Mouse (Mus musculus) lung, embryonic 14.5 days (tissue): ENCODE results near the gene AI464131. TPM values are rescaled to one million over a fixed set of nuclear protein-coding genes. Genes with fewer than 3 reads are reported as not detected.
A peak's percentile ranks its signal among the peaks of the same experiment; 100 is the strongest.

Source experiments
- ATAC-seq: fragments of 200-750 bp; cut with Nextera tagmentation; 2 replicates; pipeline ENCODE4 v1.8.0; 2017; ENCODE audit warnings: mild to moderate bottlenecking, moderate TSS enrichment, moderate library complexity; ENCODE audit not compliant: insufficient read depth
- DNase-seq: peaks from one replicate; pipeline ENCODE4 v3.0.0-alpha.2; 2015
- H3K27ac ChIP-seq: fragments of 300-500 bp; sonication (generic); 2 replicates; pipeline ENCODE4 v1.5.1; 2014; ENCODE audit warnings: low read depth, mild to moderate bottlenecking, moderate library complexity
- H3K27me3 ChIP-seq: fragments of 300-500 bp; sonication (generic); 2 replicates; pipeline ENCODE4 v1.6.1; 2014; ENCODE audit warnings: low read length, control low read depth; ENCODE audit not compliant: insufficient read depth
- H3K36me3 ChIP-seq: fragments of 300-500 bp; sonication (generic); 2 replicates; pipeline ENCODE4 v1.6.1; 2014; ENCODE audit warnings: control low read depth; ENCODE audit not compliant: insufficient read depth
- H3K4me1 ChIP-seq: fragments of 300-500 bp; sonication (generic); 2 replicates; pipeline ENCODE4 v1.6.1; 2014; ENCODE audit warnings: antibody characterized with exemption, control low read depth; ENCODE audit not compliant: insufficient read depth
- H3K4me2 ChIP-seq: fragments of 300-500 bp; sonication (generic); 2 replicates; pipeline ENCODE4 v1.6.1; 2014; ENCODE audit warnings: mild to moderate bottlenecking
- H3K4me3 ChIP-seq: fragments of 300-500 bp; sonication (generic); 2 replicates; pipeline ENCODE4 v1.5.1; 2014; ENCODE audit warnings: low read depth, low read length
- H3K9ac ChIP-seq: fragments of 300-500 bp; sonication (generic); 2 replicates; pipeline ENCODE4 v1.6.1; 2014
- H3K9me3 ChIP-seq: fragments of 300-500 bp; sonication (generic); 2 replicates; pipeline ENCODE4 v1.6.1; 2016; ENCODE audit warnings: low read depth, low read length, control low read depth
- CTCF ChIP-seq: IDR thresholded peaks from 2 replicates; pipeline ENCODE4 v1.5.1; 2016; ENCODE audit warnings: antibody characterized with exemption, low read depth
- WGBS: fragments of 180-500 bp; shearing (Covaris S2); extraction: QIAGEN DNeasy Blood & Tissue Kit; methylation state at CpG from one replicate; pipeline ENCODE4 v1.1.7; 2014; 5-methylcytosine and 5-hydroxymethylcytosine counted together
- polyA plus RNA-seq: library from polyadenylated mRNA; unstranded; fragments of >200 nt; fragmentation: Nextera tagmentation; extraction: Ambion mirVana; gene quantifications from 2 replicates; pipeline ENCODE4 v1.2.1, GENCODE M21; 2014

AI464131 gene
- polyA plus RNA-seq, 1 experiment from 2014 or later = 3.6 TPM

DNA sequence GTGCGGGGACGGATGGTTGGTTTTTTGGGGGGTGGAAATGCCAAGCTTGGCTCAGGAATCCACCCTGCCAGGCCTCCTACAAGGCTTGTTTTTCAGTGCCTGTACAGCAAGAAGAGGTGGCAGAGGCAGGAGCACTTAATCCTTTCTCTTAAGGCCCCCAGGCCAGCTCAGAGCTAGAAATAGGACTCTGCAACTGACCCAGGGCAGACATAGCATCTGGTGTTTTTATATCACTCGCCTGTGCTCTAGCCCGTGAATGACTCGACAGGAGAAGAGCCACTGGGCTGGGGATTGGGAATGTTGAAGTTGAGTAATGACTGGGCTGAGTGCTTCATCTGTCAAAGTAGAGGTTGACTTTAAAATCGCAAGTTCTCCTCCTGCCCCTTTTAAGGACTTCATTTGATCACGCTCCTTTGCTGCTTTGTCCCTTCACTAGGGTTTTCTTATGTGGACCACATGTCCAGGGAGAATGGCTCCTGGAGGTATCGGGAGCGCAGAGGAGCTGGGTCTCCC is 25.2 kb downstream of the AI464131 start:
- no peak for TF ChIP-seq CTCF
- H3K4me2 ChIP-seq = no peak overlapping the region
- H3K9ac ChIP-seq = no peak overlapping the region
- H3K36me3 ChIP-seq = peaks cover 8% of the 10 kb centered on the region; the same call in 1 of the 2 replicates
- DNase-seq (no peak), ATAC-seq (no peak)
- no peaks in the 10 kb centered on the region for H3K27me3 ChIP-seq
- H3K27ac ChIP-seq = no peak overlapping the region
- no peak overlapping the region for H3K4me3 ChIP-seq
- no peaks in the 10 kb centered on the region for H3K4me1 ChIP-seq
- H3K9me3 ChIP-seq = no peaks in the 10 kb centered on the region
- WGBS = 83% methylated on average over 9 of the region's 9 CpGs

GRCm38 (mm10) chr4:41471384-41471689 is 31.5 kb downstream of the AI464131 start:
- Histone ChIP-seq H3K4me3 (no peak overlapping the region), H3K36me3 (no peaks in the 10 kb centered on the region), H3K4me1 (no peaks in the 10 kb centered on the region), H3K27me3 (no peaks in the 10 kb centered on the region), H3K9me3 (no peaks in the 10 kb centered on the region), H3K9ac (no peak overlapping the region), H3K4me2 (no peak overlapping the region), H3K27ac (no peak overlapping the region)
- TF ChIP-seq CTCF = no peak
- 85% methylated on average over 1 of the region's 1 CpGs for WGBS
- ATAC-seq (no peak), DNase-seq (no peak)

DNA sequence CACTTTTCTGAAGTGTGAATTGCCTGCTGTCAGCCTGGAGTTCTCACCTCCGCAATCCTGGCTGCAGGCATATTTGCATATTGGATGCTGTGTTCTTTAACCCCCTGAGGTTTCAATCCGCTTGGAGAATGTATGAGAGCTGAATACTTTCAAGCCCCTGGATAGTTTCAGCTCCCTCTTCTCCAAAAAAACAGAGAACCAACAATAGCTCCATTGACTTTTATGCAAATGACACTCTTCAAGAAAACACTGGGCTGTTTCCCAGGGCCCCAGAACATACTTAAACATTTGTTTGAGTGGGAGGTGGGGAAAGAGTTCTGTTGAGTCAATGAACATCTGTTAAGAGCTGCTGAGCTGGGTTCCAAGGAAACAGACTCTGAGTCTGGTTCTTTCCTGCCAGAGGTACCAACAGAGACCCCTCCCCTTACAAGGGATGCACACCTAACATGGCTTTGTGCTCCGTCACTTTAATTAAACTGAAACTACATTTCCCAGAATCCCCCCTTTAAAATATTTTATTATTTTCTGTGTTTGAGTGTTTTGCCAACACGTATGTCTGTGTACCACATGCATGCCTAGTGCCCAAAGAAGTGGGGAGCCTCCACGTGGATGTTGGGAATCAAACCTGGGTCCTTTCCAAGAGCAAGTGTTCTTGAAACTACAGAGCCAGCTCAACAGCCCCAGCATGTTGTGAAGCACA is 32.0 kb downstream of the AI464131 start:
- DNase-seq = no peak

GRCm38 (mm10) chr4:41470051-41470683 is 32.7 kb downstream of the AI464131 start:
- Histone ChIP-seq H3K4me1 (no peaks in the 10 kb centered on the region), H3K9me3 (no peaks in the 10 kb centered on the region), H3K4me3 (no peak overlapping the region), H3K36me3 (no peaks in the 10 kb centered on the region), H3K27ac (no peak overlapping the region), H3K9ac (no peak overlapping the region), H3K4me2 (no peak overlapping the region), H3K27me3 (no peaks in the 10 kb centered on the region)
- TF ChIP-seq CTCF = no peak
- ATAC-seq (no peak), DNase-seq (no peak)
- 50% methylated on average over 7 of the region's 7 CpGs for WGBS

More for the DNA sequence above, 32.0 kb downstream of the AI464131 start:
- Histone ChIP-seq H3K9me3 (no peaks in the 10 kb centered on the region), H3K36me3 (no peaks in the 10 kb centered on the region), H3K4me2 (no peak overlapping the region), H3K4me3 (no peak overlapping the region), H3K27ac (no peak overlapping the region), H3K4me1 (no peaks in the 10 kb centered on the region), H3K9ac (no peak overlapping the region), H3K27me3 (no peaks in the 10 kb centered on the region)
- TF ChIP-seq CTCF = no peak
- ATAC-seq = no peak
- 50% methylated on average over 5 of the region's 5 CpGs for WGBS

DNA sequence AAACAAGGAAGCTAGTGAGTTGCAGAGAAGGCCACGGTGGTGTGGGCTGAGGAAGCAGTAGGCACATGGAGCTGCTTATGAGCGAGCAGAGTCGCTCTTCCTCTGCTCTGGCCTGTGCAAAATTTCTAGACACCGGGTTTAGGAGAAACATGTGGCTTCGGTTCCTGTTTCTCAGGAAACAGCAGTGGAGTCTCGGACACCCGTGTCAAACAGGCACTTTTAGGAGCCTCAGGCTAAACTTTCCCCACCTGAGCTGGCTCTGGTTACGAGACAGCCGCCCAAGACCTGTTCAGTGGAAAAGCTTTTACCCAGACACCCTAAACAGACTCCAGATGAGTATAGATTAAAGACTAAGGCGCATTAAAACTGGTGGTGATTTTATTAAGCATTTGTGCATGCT is 33.7 kb downstream of the AI464131 start:
- no peak for TF ChIP-seq CTCF
- Histone ChIP-seq H3K9ac (no peak overlapping the region), H3K9me3 (no peaks in the 10 kb centered on the region), H3K27me3 (no peaks in the 10 kb centered on the region), H3K27ac (no peak overlapping the region), H3K4me3 (no peak overlapping the region), H3K36me3 (no peaks in the 10 kb centered on the region), H3K4me1 (no peaks in the 10 kb centered on the region), H3K4me2 (no peak overlapping the region)
- ATAC-seq (no peak), DNase-seq (no peak)
- 88% methylated on average over 10 of the region's 10 CpGs for WGBS

DNA sequence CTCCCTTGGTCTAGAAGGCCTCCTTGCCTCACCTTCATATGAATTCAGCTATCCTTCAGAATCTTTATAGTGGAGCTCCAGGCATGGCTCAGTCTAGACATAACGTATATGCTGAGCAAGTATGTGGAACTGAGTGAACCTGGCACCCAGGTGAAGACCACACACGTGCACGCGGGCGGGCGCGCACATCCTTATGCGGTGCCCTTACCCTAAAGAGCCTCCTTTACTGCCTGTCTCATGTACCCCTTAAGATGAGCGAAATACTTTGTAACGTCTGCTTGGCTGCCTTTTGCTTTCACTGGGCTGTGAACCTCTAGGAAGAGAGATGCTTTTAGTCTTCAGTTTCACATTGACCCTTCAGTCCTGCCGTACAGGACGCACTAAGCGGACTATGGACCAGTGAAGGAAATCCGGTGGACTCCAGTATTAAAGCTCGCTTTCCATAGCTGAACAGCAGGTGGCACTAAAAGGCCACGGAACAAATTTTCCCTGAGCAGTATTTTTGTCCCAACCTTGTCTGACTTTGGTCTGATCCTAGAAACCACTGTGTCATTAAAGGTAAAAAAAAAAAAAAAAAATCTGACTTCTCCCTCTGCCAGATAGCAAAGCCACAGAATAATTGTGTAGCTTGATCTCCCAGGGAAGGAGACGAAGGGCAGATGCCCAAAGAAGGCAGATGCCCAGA is 34.3 kb downstream of the AI464131 start:
- Histone ChIP-seq H3K9me3 (no peaks in the 10 kb centered on the region), H3K27ac (no peak overlapping the region), H3K4me2 (no peak overlapping the region), H3K9ac (no peak overlapping the region), H3K27me3 (no peaks in the 10 kb centered on the region), H3K4me3 (no peak overlapping the region), H3K4me1 (no peaks in the 10 kb centered on the region), H3K36me3 (no peaks in the 10 kb centered on the region)
- DNase-seq = peak; percentile 87
- 58% methylated on average over 17 of the region's 17 CpGs for WGBS
- TF ChIP-seq CTCF = peak; percentile 70
- ATAC-seq = no peak

- no peaks in the 10 kb centered on the region for H3K9me3 ChIP-seq
- 3% methylated on average over 17 of the region's 17 CpGs for WGBS
Observed at GRCm38 (mm10) chr4:41465287-41465665, 37.6 kb downstream of the AI464131 start.

More at GRCm38 (mm10) chr4:41465287-41465665, 37.6 kb downstream of the AI464131 start:
- ATAC-seq = peak; percentile 5
- peak overlapping the region; percentile 56 for H3K9ac ChIP-seq
- peak overlapping the region; percentile 68 for H3K4me3 ChIP-seq
- H3K4me2 ChIP-seq = peak overlapping the region; percentile 60
- TF ChIP-seq CTCF = no peak
- no peaks in the 10 kb centered on the region for H3K36me3 ChIP-seq
- no peaks in the 10 kb centered on the region for H3K27me3 ChIP-seq
- DNase-seq = peak; percentile 52
- no peak overlapping the region for H3K27ac ChIP-seq
- no peaks in the 10 kb centered on the region for H3K4me1 ChIP-seq
